Mouse (Mus musculus) cerebellum, postnatal 4 days (tissue): ENCODE results near the gene Mif4gd.

Experiments
- DNase-seq, 2 experiments: peaks; one replicate each; pipeline ENCODE4 v3.0.0; 2022; ENCODE audit warnings: low spot score in 2 of 2, mixed read lengths in 1 of 2

The Mif4gd gene

DNA sequence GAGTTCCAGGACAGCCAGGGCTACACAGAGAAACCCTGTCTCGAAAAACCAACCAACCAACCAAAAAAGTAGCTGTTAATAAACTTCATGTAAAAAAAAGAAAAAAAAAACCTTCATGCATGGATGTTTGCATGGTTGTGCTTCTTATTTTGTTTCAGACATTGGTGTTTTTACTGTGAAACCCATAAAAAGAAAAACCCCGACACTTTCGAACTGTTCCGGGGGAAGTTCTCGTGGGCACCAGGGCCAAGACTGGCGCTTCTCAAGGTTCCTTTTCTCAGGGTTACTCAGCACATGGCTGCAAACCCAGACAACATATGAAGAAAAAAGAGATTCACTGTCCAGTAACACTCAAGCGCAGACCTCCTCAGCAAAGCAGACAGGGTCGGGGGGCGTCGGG lies 20.1 kb upstream of the Mif4gd start:
- no peak for DNase-seq

DNA sequence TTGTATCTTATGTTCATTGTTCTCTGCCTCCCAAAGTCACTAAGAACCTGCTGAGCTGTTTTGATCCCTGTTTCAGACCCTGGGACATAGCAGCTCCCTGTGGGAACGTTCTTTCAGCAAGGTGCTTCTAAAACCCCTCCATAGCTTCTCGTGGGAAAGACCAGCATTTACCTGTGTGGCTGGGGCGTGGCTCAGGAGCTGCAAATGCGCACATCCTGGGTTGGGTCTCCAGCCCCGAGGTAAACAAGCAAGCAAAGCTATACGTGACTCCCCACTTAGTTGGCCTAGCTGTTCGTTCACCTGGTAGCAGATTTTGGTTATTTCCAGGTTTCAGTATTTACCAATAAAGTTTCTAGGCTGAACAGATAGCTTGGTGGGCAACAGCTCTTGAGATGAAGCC lies 19.5 kb upstream of the Mif4gd start:
- DNase-seq = no peak

DNA sequence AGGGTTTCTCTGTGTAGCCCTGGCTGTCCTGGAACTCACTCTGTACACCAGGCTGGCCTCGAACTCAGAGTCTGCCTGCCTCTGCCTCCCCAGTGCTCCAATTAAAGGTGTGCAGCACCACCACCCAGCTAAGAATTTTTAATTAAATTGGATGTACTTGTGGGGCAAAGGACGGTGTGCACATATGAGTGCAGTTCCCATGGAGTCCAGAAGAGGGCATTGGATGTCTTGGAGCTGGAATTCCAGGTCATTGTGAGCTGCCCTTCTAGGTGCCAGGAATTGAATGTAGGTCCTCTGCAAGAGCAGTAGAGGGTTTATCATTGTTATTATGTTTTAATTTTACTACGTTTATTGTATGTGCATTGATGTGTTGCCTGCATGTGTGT lies 18.7 kb upstream of the Mif4gd start:
- peak in 1 of 2 experiments; percentile 42 for DNase-seq

DNA sequence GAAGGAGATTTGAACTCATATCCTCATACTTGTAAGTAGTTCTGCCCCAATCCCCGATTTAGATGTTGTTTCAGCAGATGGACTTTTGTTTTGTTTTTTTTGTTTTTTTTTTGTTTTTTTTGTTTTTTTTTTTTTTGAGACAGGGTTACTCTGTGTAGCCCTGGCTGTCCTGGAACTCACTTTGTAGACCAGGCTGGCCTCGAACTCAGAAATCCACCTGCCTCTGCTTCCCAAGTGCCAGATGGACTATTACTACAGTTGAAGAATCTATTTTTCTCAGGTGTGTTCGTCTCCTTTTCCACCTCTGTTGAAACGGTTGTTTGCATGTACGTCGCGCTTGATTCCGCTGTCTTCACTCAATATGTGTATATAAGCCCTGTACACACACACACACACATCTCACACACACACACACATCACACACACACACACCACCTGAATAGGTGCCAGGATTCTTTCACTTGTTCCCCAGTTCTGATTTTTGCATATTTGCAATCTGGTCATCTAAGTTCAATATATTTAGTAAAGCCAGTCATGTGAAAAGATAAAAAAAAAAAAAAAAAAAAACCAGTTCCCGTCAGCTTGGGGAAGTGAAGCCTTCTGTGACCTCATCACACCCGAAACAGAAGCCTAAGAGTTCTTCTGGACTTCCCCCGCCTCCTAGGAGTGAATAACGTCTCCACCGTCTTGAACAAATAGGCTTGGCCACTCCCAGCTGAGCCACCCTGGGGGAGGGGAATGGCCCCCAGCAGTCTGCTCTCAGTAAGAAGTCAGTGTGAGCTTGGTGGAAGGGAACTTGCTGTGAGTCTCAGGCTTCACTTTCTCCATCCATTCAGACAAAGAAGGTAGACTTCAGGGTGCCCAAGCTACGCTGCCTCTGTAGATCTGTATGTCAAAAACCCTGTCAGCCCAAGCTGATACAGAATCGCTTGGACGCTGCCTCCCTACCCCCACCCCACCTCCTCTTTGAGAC lies 18.0 kb upstream of the Mif4gd start:
- DNase-seq = no peak

DNA sequence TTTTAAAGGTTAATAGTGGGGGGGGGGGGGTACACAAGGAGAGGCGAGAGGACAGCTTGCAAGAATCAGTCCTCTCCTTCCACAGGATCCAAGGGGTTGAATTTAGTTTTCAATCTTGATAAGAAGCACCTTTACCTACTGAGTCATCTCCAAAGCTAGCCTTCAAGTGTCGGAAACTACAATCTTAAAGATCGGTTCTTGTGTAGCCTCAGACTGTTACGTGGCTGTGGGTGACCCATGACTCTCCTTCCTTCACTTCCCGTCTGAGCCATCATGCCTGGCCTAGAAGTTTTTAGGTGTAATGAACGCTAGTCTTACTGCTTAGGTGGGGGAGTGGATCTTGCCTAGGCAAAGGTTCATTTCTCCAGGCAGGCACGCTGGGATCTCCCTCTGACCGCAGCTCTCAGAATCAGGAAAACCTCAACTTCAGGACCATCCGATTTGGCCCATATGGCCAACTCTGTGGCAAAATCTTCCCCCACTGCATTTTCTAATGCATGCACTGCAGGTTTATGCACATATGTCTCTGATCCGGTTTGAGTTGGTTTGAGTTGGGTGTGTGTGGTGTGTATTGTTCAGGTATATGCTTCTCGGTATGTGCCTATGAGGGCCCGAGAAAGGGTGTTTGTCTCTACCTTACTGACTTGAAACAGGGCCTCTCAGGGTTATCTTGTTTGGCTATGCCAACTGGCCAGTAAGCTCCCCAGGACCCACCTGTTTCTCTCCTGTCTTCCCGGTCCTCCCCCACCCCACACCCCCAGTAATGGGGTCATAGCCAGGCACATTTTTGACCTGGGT lies 17.2 kb upstream of the Mif4gd start:
- no peak for DNase-seq

DNA sequence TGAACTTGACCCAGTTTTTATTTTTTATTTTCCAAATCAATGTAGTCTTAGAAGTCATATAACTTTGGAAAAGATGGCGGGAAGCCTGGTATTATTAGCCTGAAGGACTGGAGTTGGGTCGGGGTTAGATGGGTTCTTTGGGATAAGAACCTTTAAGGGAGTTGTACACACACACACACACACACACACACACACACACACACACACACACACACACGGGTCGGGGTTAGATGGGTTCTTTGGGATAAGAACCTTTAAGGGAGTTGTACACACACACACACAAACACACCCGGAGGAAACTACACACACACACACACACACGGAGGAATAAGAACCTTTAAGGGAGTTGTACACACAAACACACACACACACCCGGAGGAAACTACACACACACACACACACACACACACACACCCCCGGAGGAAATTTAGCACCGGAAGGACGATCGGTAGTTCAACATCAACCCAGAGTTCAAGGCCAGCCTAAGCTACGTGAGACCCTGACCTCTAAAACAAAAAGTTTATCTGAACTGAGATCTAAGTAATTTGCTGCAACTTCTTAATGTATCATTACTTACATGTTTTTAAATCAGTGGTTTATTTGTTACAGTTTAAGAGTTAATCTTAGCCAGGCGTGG lies 15.8 kb upstream of the Mif4gd start:
- DNase-seq = no peak

DNA sequence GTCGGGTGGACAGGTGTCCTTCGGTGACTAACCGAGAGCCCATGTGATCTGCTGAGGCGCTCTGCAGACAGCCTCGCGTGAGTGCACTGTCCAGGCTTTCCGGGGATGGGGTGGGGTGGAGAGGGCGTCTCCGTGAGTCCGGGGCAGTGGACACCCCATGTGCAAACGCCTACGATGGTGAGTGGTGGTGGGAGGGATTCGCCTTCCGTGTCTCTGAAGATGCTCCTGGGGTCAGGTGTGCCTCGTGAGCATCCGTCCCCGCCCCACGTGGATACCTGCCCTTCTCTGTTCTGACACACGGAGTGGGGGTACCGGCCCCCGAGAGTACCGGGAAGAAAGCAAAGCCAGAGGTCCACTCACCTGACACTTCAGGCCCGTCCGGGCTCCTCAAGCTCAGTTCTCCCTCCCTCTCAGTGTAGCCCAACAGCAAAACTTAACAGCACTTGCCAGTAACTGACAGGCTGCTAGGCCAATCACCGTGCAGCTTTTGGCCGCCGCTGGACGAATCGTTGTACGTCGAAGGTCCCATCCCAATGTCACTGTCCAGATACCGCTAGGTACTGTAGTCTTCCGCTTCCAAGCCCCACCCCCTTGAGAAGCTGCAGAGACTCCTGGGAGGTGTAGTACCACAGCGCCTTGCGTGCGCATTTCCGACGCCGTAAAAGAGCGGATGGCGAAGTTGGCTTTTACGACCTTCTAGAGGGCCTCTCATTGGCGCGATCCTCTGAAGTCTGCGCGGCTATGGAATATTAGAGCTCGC lies 15.1 kb upstream of the Mif4gd start, which contains the start of gene Slc25a19:
Gene Slc25a19, minus strand, starts transcription at position 591 of the 760 bp plus-strand sequence.
- peak; percentile 94 to 98 for DNase-seq

DNA sequence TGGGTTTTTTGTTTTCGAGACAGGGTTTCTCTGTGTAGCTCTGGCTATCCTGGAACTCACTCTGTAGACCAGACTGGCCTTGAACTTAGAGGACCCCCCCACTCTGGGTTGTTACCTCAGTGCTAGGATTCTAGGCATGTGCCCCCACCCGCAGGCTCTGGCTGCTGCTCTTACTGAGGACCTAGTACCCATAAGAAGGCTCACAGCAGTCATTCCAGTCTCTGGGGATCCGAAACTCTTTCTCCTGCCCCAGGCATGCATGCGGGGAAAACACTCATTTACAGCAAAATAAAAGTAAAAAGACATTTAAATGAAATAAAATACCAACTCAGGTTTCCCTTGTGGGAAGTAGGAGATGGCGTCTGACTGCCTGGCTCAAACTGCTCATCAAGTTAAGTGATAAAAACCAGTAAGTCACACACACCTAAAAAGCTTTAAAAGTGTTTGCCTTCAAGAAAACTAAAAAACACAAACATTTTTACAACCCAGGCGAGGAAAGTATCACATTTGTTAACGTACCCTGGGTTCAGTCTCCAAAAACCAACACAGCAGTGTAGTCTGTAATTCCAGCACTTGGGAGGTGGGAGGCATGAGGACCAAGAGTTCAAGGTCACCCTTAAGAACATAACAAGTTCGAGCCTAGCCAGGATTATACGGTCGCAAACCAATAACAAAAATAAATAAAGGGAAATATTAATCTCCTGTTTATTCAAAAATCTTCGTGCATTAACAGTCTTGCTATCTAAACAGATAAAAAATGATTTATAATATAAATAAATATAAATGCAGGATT lies 14.3 kb upstream of the Mif4gd start:
- DNase-seq = no peak

DNA sequence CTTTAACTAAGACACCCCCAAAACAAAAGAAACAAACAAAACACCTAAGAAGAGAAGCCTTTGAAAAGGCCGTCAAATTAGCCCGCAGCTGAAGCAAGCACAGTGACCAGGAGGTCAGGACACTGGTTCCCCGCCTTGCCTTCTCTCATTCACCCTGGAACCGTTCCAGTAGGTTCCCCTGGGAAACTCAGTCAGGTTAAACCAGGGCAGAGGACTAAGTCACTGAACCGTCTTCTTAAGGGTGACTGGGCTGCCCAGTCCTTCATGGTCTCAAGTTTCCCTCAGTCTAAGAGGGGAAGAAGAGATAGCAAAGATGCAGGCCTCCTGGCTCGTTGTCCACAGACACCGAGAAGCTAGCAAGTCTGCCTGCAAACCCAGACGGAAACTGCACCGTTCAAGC lies 13.1 kb upstream of the Mif4gd start:
- DNase-seq = no peak

DNA sequence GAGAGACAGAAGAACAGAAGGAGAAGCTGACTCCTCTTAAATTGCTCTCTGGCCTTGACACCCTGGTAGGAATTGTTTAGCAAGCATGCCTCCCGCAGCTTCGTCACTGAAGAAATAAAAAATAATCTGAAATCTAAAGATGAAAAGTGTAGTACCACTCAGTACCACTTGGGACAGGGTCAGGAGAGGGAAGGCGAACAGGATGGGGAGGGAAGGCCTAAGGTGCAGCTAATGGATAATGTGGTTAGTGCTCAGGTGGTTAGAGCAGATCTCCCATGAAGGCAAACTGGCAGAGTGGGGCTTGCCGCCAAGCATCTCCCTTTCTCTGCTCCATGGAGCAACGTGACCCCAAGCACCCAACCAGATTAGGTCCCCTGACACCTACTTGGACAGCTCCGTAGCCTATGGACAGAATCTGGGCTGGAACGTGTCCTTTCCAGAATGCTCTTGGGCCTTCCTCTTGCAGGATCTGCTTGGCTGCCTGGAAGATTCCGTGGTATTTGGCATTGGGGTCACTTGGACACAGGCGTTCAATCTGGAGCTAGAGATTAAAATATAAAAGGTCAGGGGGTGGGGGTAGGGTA lies 10.8 kb upstream of the Mif4gd start:
- DNase-seq = no peak

DNA sequence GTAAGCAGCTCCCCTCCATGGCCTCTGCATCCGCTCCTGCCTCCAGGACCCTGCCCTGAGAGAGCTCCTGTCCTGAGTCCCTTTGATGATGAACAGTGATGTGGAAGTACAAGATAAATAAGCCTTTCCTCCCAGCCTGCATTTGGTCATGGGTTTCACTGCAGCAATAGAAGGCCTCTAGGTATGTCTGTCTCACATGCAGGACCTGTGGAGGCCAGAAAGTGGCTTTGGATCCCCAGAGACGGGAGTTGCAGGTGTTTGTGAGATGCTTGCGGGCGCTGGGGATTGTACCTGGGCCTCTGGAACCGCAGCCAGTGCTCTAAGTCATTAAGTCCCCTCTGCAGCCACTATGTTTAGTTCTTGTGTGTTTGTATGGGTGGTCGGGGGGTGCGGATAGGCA lies 7.2 kb upstream of the Mif4gd start:
- DNase-seq = no peak

DNA sequence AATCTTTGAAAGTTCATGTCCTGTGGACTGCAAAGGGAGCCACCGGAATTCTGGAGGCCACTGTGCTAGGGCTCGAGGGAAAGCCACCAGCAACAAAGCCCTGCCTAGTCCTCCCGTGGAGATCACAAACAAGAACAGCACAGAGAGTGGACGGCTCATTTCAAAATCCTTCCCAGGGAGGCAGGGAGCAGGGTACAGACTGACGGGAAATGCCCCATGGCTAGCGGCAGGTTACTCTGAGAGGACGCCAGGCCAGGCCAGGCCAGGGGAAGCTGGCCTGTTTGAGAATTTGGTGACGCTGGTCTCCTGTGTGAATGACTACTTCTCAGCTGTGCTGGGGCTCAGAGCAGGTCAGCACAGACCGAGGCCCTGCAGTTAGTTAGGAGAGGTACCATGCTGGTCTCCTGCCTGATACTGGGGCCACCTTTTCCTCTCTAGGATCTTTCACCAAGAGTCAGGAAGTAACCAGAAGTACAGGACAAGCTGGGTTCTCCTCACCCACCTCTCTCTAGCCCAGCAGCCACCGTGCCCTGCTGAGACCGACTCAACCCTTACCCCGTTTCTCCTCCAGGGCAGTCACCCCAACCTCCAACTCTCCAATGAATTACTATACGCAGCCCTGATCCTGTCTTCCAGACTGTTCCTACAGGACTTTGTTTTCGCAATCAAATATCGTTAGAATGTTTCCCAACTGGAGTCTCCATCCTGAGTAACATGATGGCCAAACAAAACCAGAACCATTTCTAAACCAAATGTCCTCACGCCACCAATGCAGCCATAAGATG lies 6.2 kb upstream of the Mif4gd start:
- DNase-seq = no peak

DNA sequence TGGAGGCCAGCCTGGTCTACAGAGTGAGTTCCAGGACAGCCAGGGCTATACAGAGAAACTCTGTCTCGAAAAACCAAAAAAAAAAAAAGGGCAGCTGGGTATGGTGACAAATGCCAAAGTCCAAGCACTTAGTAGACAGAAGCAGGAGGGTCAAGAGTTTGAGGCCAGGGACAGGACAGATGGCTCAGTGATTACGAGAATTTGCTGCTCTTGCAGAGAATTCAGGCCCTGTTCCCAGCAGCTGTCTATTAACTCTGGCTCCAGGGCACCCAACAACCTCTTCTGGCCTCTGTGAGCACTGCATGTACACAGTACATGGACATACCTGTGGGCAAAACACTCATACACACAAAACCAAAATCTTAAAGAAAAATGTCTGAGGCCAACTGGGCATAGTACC lies 5.2 kb upstream of the Mif4gd start:
- no peak for DNase-seq

DNA sequence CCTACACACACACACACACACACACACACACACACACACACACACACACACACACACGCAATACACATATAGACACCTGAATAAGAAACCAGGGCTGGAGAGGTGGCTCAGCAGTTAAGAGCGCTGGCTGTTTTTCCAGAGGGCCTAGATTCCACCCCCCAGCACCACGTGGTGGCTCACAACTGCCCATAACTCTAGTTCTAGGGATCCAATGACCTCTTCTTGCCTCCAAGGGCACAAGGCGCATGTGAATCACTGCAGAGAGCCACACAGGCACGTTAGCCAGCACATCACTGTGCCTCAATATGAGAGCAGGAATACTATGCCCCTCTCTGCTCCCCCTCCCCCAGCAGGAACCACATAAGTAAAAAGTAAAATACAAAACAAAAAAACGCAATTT lies 4.1 kb upstream of the Mif4gd start:
- DNase-seq = no peak

DNA sequence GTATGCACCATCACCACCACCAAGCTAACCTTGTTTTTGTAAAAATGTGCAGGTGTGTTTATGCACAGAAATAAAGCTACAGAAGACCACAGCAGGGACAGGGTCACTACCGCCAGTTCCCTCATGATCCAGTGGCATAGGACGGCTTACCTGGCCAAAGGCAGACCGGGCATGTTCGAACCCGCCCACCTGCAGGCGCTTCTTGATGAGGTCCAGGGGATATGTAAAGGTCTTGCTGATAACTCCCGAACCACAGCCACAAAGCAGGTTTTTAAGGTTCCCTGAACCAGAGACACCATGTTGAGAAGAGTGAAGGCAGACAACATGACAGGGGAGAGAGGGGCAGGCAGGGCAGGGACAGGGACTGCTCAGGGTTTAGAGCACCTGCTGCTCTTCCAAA lies 3.6 kb upstream of the Mif4gd start:
- DNase-seq = no peak

DNA sequence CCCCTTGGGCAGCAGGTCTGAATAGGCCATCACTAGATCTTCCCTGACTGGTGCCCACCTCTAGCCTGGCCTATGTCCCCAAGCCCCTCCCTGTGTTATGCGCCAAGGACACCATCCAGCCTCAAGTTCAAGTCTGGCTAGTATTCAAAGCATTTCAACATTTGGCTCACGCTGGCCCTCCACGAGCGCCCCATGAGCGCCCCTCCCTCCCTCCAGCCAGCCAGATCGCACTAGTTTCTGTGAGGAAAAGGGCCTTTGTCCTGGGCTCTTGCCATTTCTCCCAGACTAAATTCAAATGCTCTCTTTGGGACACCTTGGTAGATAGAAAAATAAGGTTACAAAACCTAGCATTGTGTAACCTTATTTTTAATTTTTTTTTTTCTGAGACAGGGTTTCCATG lies 3.1 kb upstream of the Mif4gd start:
- DNase-seq = no peak

DNA sequence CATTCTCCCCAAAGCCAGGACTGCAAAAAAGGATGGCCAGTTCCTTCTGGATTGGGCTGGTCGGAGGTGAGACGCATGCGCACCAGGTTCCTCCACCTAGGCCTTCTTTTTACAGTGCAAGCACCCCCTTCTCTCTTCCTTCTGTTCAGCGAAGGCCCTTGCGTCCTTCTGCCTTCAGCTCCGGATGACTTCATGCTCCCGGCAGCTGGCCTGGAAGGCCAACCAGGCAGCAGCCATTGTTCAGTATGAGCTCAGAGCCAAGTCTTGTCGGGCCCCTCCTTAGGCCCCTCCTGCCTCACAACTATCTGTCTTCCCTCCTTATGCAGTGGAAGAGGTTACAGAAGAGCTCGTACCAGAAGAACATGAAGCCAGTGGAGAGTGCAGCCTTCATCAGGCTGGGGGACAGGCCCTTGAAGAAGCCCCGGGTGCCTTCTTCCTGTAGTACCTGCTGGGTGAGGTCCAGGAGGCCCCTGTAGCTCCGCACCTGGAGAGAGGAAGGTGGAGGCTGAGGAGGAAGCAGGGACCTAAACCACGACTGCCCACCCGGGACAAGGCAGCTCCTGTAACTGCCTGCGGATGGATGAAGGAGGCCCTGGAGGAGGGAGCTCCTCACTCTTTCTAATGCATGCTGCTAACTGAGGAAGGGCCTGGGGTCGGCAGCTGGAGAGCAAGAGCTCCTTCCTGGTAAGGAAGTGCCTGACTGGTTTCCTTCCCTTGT lies 2.5 kb upstream of the Mif4gd start:
- no peak for DNase-seq

DNA sequence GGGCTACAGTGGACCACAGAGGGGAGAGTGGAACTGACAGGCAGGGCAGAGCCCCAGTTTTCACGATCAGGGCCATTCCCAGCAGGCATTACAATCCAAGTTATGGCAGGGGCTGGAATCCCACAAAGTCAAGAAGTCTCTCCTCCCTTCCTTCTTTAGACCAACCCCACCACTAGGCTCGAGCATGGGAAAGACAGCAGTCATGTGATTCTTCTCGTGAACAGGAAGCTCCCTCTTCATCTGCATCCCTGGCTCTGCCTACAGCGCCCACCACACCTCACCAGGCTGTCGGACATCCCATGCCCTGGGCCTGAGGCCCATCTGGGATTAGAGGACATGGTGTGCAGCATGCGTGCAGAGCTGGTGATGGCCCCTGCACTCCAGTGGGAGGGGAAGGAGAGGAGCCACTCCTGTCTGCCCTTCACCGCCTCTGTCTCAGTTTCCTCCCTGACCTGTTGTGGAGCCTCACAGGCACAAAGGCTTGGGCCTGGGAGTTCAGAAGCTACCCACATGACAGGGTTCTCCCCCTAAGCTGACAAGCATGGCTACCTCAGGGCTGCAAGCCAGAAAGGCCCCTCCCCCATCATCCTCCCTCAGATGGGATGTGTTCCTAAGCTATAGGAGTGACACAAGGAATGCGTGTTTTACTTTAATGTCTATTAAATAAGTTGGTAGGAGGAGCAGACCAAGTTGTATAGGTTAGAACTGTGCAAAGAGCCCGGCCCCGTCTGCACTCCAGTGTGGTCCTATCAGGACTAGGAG lies 1.8 kb upstream of the Mif4gd start:
- no peak for DNase-seq
